Mouse (Mus musculus): ENCODE results near the gene Alkbh1. TPM values are rescaled to one million over a fixed set of nuclear protein-coding genes. Genes with fewer than 3 reads are reported as not detected.

Alkbh1 gene
- polyA plus RNA-seq (2017; shearing (Covaris generic)) = 10 to 100 TPM; 58.9 to 80.6 TPM

DNA sequence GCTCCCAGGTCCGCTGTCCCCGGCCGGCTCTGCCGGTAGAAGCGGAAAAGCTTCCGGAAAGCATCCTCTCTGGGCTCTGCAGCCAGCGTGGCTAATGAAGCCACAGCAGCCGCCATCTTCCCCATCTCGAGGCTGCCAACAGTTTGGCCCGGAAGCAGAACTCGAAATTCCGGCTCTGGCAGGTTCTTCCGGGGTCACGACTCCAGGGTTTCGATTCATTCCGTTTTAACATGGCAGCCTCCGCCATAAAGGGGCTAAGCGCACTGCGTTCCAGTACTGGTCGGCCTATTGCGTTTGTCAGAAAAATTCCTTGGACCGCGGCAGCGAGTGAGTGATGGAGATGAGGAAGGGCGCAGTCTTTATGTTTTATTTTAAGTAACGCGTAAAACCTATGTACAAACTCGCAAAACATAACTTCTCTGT, at the start of gene Alkbh1, which contains the start of gene Slirp:
TSS of gene Alkbh1 (minus strand) at position 318 of the 423 bp plus-strand sequence.
TSS of gene Slirp (plus strand) at position 197 of the 423 bp plus-strand sequence.

GRCm38 (mm10) chr12:87471964-87472786, 28.4 kb upstream of the Alkbh1 start, which contains the start of gene Snw1:
TSS of gene Snw1 (minus strand) at chr12:87472274.

GRCm38 (mm10) chr12:87388122-87388774, 55.6 kb downstream of the Alkbh1 start, which contains the start of gene Sptlc2:
TSS of gene Sptlc2 (minus strand) at chr12:87388355.

Other genes with a start within 250 kb of the Alkbh1 start
- 1 to 10 TPM; 2.6 to 3.8 TPM for gene Samd15, start 244.3 kb downstream of the Alkbh1 start, polyA plus RNA-seq (2017; shearing (Covaris generic))
- 1 to 10 TPM; 3.6 to 7.5 TPM for gene Tmed8, start 243.6 kb downstream of the Alkbh1 start, polyA plus RNA-seq (2017; shearing (Covaris generic))
- gene Noxred1, start 205.3 kb downstream of the Alkbh1 start, polyA plus RNA-seq (2017; shearing (Covaris generic)) = 1 to 10 TPM in 1 of 2 experiments, under 1 TPM in 1; 0.81 to 1.2 TPM
- gene Vipas39, start 177.8 kb downstream of the Alkbh1 start, polyA plus RNA-seq (2017; shearing (Covaris generic)) = 10 to 100 TPM; 33.9 to 35.7 TPM
- 100 to 1,000 TPM; 159 to 164 TPM for gene Ahsa1, start 177.5 kb downstream of the Alkbh1 start, polyA plus RNA-seq (2017; shearing (Covaris generic))
- not detected for gene Ism2, start 144.3 kb downstream of the Alkbh1 start, polyA plus RNA-seq (2017; shearing (Covaris generic))
- 100 to 1,000 TPM; 172 to 179 TPM for gene Sptlc2, start 55.7 kb downstream of the Alkbh1 start, polyA plus RNA-seq (2017; shearing (Covaris generic))
- 10 to 100 TPM; 80.8 to 85.1 TPM for gene Slirp, start 121 bp downstream of the Alkbh1 start, polyA plus RNA-seq (2017; shearing (Covaris generic))
- 100 to 1,000 TPM; 186 to 207 TPM for gene Snw1, start 28.3 kb upstream of the Alkbh1 start, polyA plus RNA-seq (2017; shearing (Covaris generic))
- under 1 TPM in 1 of 2 experiments, not detected in 1; 0.47 TPM for gene Gm5788, start 50.7 kb upstream of the Alkbh1 start, polyA plus RNA-seq (2017; shearing (Covaris generic))
- not detected for gene Gm8300, start 70.3 kb upstream of the Alkbh1 start, polyA plus RNA-seq (2017; shearing (Covaris generic))
- gene Oog1, start 158.7 kb upstream of the Alkbh1 start, polyA plus RNA-seq (2017; shearing (Covaris generic)) = not detected
- gene Gm4027, start 174.9 kb upstream of the Alkbh1 start, polyA plus RNA-seq (2017; shearing (Covaris generic)) = under 1 TPM in 1 of 2 experiments, not detected in 1; 0.32 TPM
- not detected for gene Gm16381, start 200.6 kb upstream of the Alkbh1 start, polyA plus RNA-seq (2017; shearing (Covaris generic))